Mouse (Mus musculus): ENCODE results near the gene Neb.
"Not testable (repeated sequence)": the region's sequence is repeated elsewhere in the genome, so short reads cannot be mapped to it uniquely, and the experiment has no call there.

The Neb gene

DNA sequence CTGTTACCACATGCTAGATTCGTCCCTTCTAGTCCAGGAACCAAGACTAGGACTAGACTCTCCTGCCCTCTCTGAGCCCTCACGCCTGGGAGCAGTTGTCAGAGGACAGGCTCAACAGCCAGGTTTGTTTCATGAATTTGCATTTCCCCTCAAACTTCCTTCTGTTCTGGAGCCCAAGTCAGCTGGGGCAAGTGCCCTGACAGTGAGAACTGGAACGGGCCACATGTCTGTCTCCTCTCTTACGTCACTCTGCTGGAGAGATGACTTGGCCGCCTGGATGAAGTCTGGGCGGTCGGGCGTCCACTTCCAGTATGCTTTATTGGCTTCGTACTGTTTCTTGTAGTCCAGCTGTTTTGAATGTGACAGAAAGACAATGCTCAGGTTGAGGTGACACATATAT, 200.5 kb downstream of the Neb start:
- no peak for DNase-seq (ENCODE audit: low spot score in 2 of 2)

DNA sequence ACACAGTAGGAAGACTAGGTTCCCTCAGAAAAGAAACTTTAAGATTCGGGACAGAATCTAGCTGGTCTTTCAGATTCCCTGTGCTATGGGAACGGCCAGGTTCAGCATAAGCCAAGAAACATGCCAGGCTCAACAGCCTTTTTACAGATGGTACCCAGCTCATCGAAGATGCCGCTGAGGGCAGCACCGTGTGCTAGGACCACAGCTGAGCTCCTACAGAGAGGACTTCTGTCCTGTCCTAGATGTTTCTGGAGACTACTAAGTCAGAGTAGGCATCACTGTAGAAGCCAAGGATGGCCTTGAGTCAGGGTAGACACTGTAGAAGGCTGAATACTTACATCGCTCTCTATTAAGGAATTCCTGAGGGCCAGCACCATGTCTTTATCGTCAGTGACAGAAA, 201.1 kb downstream of the Neb start:
- DNase-seq (ENCODE audit: low spot score in 2 of 2), result no peak

DNA sequence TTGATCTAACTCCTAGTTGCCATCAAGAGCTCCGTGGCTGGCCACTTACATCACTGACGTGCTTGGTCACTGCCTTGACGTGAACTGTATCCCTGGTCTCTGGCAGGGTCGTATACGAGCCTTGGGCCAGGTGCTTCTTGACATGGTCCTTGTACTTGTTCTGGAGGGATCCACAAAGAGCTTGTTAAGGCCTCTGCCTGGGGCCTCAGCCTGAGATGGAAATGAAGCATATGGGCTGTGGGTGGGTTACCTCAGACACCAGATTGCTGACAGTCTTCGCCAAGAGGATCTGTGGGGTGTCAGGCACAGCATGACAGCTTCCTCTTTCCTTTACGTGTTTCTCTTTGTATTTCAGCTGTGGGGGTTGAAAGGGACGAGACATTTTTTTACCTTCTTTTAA, 201.7 kb downstream of the Neb start:
- DNase-seq (ENCODE audit: low spot score in 2 of 2), result peak; percentile 48 to 52

DNA sequence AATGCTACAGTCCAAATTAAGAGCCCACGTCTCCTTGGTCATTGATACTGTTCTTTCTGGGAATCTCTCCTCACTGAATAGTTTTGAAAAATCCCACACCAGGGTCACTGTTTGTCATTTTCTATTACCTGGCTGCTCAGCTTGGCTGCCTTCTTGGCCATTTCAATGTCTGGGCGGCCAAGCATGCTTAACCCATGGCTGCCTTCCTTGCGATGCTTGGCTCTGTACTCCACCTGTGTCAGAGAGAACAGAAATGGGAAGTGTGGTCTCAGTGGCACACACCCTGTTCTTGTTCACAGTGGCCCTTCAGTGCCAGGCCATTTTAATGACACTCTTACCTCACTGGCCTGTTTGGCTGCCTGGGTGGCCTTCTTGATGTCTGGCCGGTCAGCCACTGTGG, 203.3 kb downstream of the Neb start:
- no peak for DNase-seq (ENCODE audit: low spot score in 2 of 2)

DNA sequence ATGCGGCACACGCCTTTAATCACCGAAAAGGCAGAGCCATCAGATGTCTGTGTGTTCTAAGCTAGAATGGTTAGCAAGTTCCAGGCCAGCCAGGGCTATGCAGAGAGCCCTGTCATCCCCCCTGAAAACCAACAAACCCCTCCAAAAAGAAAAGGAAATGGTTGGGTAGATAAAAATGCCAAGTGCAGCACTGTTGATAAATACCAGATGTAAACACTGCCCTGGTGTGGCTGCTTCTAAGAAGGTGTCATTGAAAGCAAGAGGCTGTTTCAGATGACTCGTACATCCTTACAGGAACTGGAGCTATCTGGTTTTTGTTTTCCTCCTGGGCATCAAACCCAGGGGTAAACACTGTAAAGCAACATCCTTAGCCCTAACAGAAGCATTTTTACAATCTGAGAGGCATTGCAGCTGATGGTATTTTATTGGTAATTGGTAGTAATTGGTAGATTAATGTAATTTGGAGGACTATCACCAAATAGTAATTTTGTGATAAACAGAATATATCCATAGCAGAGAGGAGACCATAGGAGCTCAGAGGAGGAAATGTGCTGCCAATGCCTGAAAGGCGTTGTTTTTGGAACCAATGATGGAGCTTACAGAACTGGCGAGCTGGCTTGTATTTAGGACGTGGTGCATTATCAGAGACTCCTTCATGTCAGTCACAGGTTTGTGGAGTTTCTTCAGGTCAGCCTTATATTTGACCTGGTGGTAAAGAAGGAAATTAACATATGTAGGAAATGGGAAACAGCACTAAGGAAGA, 208.8 kb downstream of the Neb start:
- no peak for DNase-seq (ENCODE audit: low spot score in 2 of 2)

DNA sequence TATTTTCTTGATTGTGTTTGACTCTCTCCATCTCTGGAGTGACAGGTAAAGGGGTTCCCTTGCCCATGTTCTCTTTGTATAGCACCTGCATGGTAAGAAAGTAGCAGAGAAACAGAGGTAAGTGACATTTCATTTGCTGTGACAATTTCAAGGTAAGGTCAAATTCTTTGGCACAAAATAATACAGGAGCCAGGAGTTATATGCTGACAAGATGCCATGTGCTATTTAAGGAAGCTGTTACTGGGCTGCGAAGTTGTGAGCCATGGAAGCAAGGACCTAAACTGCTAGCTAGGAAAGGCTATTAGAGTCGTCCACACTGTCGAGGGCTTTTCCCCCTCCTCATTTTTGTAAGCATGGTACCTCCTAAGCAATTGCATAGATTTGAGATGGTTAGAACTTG, 225.2 kb downstream of the Neb start:
- DNase-seq (ENCODE audit: low spot score in 2 of 2), result no peak

DNA sequence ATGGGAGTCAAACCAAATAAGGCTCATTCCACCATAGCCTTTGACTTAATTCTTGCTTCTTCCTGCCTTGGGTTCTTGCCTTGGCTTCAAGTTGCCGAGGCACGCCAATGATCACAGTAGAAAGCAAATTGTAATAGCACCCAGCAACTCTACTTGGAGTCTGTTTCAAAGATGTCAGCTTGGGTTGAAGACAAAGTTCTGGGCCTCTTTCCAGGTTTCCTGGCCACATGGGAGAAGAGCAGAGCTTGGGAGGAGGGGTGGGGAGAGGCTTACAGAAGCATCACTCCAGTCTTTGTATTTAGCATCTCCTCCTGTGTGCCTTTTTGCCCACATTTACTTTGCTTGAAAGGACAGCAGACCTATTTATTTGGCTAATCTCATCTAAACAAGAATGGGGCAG, 244.9 kb downstream of the Neb start:
- DNase-seq (ENCODE audit: low spot score in 2 of 2), result no peak

DNA sequence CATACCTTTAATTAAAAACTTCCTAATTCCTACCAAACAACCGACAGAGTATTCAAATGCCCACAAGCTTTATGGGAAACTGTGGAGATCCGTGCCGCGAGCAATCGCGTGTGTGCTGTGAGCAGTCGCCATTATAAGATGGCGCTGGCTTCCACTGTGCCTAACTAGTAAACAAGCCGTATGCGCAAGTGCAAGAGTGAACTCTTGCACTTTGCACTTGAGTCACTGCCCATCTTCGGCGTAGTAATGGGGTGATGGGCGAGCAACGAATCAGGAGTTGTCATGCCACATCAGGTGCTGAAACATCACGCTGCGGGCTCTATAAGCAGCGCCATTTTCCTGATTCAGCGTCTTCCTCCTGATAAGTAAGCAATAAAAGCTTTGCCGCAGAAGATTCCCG, 246.9 kb downstream of the Neb start:
- DNase-seq (ENCODE audit: low spot score in 2 of 2), result not testable (repeated sequence)

DNA sequence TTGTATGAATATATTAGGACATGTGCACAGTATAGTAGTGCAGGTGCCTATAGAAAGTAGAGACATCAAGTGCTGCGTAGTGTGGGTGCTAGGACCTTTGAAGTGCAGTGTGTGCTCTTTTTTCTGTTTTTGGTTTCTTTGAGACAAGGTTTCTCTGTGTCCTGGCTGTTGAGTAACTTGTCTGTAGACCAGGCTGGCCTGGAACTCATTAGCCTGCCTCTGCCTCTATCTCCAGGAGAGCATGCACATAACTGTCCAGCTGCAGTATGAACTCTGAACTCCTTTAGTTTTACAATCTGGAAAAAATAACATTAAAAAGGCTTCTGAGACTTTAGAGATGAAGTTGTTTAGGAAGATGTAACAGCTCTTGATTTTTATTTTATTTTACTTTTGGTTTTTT, 264.2 kb downstream of the Neb start:
- no peak for DNase-seq (ENCODE audit: low spot score in 2 of 2)
